Mouse (Mus musculus) heart, embryonic 11.5 days (tissue): ENCODE data around the gene Shank1. TPM values are rescaled to one million over a fixed set of nuclear protein-coding genes. Genes with fewer than 3 reads are reported as not detected.

Source experiments
- ATAC-seq: fragments of 200-750 bp; cut with Nextera tagmentation; replicated peaks from 2 replicates; pipeline ENCODE4 v1.8.0; 2017; ENCODE audit warnings: moderate library complexity; ENCODE audit not compliant: insufficient number of reproducible peaks, low FRiP score, low TSS enrichment
- H3K27ac ChIP-seq: fragments of 300-500 bp; sonication (generic); 2 replicates; pipeline ENCODE4 v1.5.1; 2014; ENCODE audit warnings: mild to moderate bottlenecking, low read depth, low read length
- H3K27me3 ChIP-seq: fragments of 300-500 bp; sonication (generic); 2 replicates; pipeline ENCODE4 v1.6.1; 2014; ENCODE audit warnings: mild to moderate bottlenecking, low read length, mixed read lengths; ENCODE audit not compliant: control insufficient read depth, insufficient read depth
- H3K36me3 ChIP-seq: fragments of 300-500 bp; sonication (generic); 2 replicates; pipeline ENCODE4 v1.6.1; 2014; ENCODE audit warnings: mild to moderate bottlenecking, low read length, moderate library complexity, mixed read lengths; ENCODE audit not compliant: control insufficient read depth, insufficient read depth
- H3K4me1 ChIP-seq: fragments of 300-500 bp; sonication (generic); 2 replicates; pipeline ENCODE4 v1.6.1; 2014; ENCODE audit warnings: low read length; ENCODE audit not compliant: control insufficient read depth, insufficient read depth
- H3K4me2 ChIP-seq: fragments of 300-500 bp; sonication (generic); 2 replicates; pipeline ENCODE4 v1.6.1; 2014; ENCODE audit warnings: mild to moderate bottlenecking, moderate library complexity
- H3K4me3 ChIP-seq: fragments of 300-500 bp; sonication (generic); 2 replicates; pipeline ENCODE4 v1.5.1; 2014; ENCODE audit warnings: low read depth, low read length
- H3K9ac ChIP-seq: fragments of 300-500 bp; sonication (generic); 2 replicates; pipeline ENCODE4 v1.6.1; 2014; ENCODE audit warnings: mild to moderate bottlenecking, low read depth, low read length, moderate library complexity
- H3K9me3 ChIP-seq: fragments of 300-500 bp; sonication (generic); replicated peaks from 2 replicates; pipeline ENCODE4 v1.6.1; 2016; ENCODE audit warnings: low read length; ENCODE audit not compliant: control insufficient read depth
- WGBS: fragments of 180-500 bp; shearing (Covaris S2); extraction: QIAGEN DNeasy Blood & Tissue Kit; methylation state at CpG from one replicate; pipeline ENCODE4 v1.1.7; 2014; ENCODE audit not compliant: insufficient replicate concordance; 5-methylcytosine and 5-hydroxymethylcytosine counted together
- polyA plus RNA-seq: library from polyadenylated mRNA; unstranded; fragments of >200 nt; fragmentation: Nextera tagmentation; extraction: Ambion mirVana; gene quantifications from 2 replicates; pipeline ENCODE4 v1.2.1, GENCODE M21; 2014

Gene Shank1
- polyA plus RNA-seq, 1 experiment from 2014 or later: 1.3 TPM

DNA sequence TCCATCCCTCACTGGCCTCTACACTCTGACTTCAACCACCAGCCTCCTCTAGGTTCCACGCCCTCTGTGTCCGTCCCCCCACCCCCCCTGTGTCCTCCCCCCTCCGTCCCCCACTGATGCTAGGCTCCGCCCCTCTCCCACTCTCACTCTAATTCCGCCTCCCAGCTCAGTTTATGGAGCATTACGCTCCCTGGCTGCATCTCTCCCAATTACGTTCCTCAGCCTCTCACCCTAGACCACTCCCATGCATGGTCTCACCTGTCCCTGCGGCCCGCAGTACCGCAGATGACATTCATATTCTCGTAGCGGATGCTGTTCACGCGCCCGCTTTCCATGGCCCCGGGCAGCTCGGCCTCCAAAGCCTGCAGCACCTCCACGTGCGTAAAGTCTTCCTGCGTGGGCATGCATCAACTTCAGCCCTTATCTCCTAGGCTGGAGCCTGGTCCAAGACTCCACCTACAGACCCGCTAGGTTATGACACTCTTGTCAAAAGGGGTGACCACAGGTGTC is 50.8 kb downstream of the Shank1 start:
- no peak for ATAC-seq
- Histone ChIP-seq H3K9ac (no peak overlapping the region), H3K4me2 (peak overlapping the region; percentile 94), H3K4me3 (peak overlapping the region; percentile 59; the same call in 1 of the 2 replicates), H3K4me1 (peaks cover 17% of the 10 kb centered on the region), H3K27me3 (peaks cover 46% of the 10 kb centered on the region), H3K27ac (no peak overlapping the region), H3K9me3 (no peaks in the 10 kb centered on the region), H3K36me3 (no peaks in the 10 kb centered on the region)
- WGBS: 9% methylated on average over 21 of the region's 21 CpGs

DNA sequence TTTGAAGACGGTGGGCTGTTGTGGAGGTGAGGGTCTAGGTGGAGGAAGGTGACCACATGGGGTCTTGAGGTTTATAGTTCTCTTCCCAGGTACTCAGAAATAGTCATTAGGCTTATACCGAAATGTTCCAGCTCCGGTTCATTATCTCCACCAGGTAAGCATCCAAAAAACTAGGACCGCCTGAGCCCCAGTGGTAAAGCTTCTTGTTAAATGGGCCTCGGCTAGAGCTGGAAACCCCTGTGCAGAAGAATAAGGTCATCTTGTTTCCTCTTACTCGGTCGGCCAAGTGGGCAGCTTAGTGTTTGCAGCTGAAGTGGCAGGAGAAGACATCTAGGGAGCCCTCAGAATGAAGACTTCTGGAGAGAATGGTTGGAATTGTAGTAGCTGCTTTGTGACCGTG is 62.6 kb downstream of the Shank1 start:
- no peak for ATAC-seq
- H3K4me2 ChIP-seq: no peak overlapping the region
- H3K4me1 ChIP-seq: peaks cover 7% of the 10 kb centered on the region; the same call in 1 of the 2 replicates
- H3K4me3 ChIP-seq: no peak overlapping the region
- no peaks in the 10 kb centered on the region for H3K9me3 ChIP-seq
- no peaks in the 10 kb centered on the region for H3K36me3 ChIP-seq
- H3K27me3 ChIP-seq: no peaks in the 10 kb centered on the region
- H3K9ac ChIP-seq: no peak overlapping the region
- no peak overlapping the region for H3K27ac ChIP-seq
- WGBS: 89% methylated on average over 8 of the region's 8 CpGs

DNA sequence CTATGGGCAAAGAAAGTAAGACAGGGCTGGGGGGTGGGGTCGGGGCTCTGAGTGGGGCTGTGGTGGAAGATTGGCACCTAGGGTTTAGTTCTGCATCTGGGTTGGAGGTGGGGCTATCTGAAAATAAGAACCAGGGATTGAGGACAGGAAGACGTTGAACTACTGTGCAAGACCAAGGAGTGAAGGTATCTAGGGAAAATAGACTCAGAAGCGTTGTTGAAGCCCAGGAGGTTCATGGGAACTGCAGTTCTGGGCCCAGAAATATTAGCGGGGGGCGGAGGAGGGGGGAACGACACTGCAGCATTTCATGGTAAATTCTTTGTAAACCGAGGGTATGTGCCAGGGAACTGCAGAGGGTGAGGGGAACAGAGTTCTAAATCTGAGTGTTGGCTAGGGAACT is 63.4 kb downstream of the Shank1 start:
- Histone ChIP-seq H3K9ac (peak overlapping the region; percentile 56), H3K36me3 (no peaks in the 10 kb centered on the region), H3K4me1 (peaks cover 7% of the 10 kb centered on the region; the same call in 1 of the 2 replicates), H3K4me2 (peak overlapping the region; percentile 76), H3K9me3 (no peaks in the 10 kb centered on the region), H3K27me3 (no peaks in the 10 kb centered on the region), H3K27ac (no peak overlapping the region), H3K4me3 (peak overlapping the region; percentile 55)
- ATAC-seq: no peak
- 10% methylated on average over 7 of the region's 7 CpGs for WGBS

DNA sequence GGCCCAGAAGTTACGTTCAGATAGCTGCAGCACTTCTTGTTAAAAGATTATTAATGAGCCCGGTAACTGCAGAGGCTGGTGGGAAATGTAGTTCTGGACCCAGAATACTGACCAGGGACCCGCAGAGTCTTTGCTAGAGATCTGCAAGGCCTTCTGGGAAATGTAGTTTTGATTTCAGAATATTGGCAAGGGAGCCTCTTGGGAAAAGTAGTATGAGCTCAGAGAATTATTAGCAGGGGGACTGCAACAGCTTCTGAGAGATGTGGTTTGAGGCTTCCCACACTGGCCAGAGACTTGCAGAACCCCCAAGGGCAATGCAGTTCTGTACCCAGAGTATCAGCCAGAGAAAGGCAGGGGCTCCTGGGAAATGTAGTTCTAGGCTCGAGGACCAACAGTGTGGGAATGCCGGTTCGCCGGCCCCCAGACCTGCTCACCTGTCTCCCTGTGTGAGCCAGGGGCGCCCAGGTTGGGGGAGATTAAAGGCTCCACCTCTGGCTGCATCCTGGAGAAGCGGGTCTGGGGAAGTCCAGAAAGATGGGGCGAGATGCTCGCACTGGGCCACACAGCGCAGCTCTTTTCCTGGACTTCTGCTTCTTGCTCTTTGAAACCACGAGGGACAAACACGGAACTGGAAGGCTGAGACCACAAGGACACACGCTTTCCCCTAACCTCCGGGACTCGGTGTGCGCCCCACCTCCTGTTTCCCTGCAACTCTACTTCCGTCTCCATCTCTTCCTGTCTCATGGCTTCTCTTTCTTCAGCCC is 64.0 kb downstream of the Shank1 start:
- no peaks in the 10 kb centered on the region for H3K9me3 ChIP-seq
- peak overlapping the region; percentile 73 for H3K9ac ChIP-seq
- peaks cover 7% of the 10 kb centered on the region; the same call in 1 of the 2 replicates for H3K4me1 ChIP-seq
- no peaks in the 10 kb centered on the region for H3K27me3 ChIP-seq
- H3K4me2 ChIP-seq: peak overlapping the region; percentile 76
- peak; percentile 85 for ATAC-seq
- H3K27ac ChIP-seq: peak overlapping the region; percentile 46; the same call in 1 of the 2 replicates
- 1% methylated on average over 19 of the region's 19 CpGs for WGBS
- H3K36me3 ChIP-seq: no peaks in the 10 kb centered on the region
- H3K4me3 ChIP-seq: peak overlapping the region; percentile 55

DNA sequence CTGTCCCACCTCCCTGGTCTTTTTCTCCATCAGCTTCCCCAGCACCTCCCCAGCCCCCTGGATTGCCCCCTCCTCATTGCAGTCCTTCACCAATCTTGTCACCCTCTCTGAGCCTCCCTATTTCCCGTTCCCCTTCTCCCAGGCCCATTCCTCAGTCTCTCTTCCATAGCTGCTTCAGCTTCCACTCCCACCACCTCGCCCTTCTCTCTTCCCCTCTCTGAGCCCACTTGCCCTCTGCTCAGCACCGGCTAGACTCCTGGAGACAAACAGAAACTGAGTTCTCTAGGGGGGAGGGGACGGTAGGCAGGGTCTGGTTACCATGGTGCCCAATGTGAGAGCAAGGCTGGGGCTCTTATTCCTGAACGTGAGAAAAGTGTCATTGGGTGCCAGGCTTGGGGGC is 64.7 kb downstream of the Shank1 start:
- peaks cover 7% of the 10 kb centered on the region; the same call in 1 of the 2 replicates for H3K4me1 ChIP-seq
- H3K27ac ChIP-seq: no peak overlapping the region
- peak overlapping the region; percentile 73 for H3K9ac ChIP-seq
- no peaks in the 10 kb centered on the region for H3K9me3 ChIP-seq
- no peaks in the 10 kb centered on the region for H3K27me3 ChIP-seq
- no peaks in the 10 kb centered on the region for H3K36me3 ChIP-seq
- H3K4me2 ChIP-seq: peak overlapping the region; percentile 76
- peak overlapping the region; percentile 55 for H3K4me3 ChIP-seq
- no peak for ATAC-seq
- 6% methylated on average over 5 of the region's 5 CpGs for WGBS

DNA sequence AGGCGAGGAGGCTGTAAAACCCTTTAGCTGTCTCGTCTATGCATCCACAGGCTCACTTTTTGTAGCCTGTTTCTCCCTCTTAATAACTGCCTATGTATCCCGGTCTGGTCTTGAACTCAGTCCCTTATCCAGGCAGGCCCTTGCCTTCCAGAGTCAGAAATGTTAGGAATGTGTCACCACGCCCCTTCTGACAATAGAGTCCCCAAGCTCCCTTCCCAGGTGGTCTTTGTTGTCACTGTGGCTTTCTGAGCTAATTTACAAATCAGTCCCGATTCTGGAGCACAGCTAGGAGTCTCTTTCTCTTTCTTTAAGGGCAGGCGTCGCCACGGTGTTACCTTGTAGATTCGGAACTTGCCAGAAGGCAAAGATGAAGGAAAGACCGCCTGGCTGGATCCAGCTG is 65.2 kb downstream of the Shank1 start:
- ATAC-seq: no peak
- no peak overlapping the region for H3K27ac ChIP-seq
- H3K36me3 ChIP-seq: no peaks in the 10 kb centered on the region
- peaks cover 7% of the 10 kb centered on the region; the same call in 1 of the 2 replicates for H3K4me1 ChIP-seq
- no peaks in the 10 kb centered on the region for H3K9me3 ChIP-seq
- H3K4me3 ChIP-seq: peak overlapping the region; percentile 55; the same call in 1 of the 2 replicates
- H3K4me2 ChIP-seq: peak overlapping the region; percentile 76
- H3K9ac ChIP-seq: no peak overlapping the region
- 10% methylated on average over 10 of the region's 10 CpGs for WGBS
- no peaks in the 10 kb centered on the region for H3K27me3 ChIP-seq

DNA sequence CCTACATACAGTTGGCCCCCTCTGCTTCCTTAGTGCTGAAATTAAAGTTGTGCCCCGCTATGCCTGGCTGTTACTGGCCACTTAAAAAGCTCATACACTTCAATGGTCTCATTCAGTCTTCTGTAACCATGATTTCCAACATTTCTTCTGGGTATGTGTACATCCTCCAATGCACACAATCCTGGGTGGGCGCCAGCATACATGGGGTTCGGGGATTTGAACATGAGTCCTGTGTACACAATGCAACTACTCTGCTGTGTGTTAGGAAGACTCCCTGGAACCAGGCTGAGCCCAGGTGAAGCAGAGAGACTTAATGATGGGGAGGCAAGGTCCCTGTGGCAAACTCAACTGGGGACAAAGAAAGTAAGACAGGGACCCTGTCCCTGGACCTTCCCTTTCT is 65.7 kb downstream of the Shank1 start:
- WGBS: 57% methylated on average over 3 of the region's 3 CpGs
- Histone ChIP-seq H3K27ac (no peak overlapping the region), H3K9me3 (no peaks in the 10 kb centered on the region), H3K4me1 (peaks cover 7% of the 10 kb centered on the region; the same call in 1 of the 2 replicates), H3K9ac (no peak overlapping the region), H3K36me3 (no peaks in the 10 kb centered on the region), H3K4me2 (no peak overlapping the region), H3K27me3 (no peaks in the 10 kb centered on the region), H3K4me3 (no peak overlapping the region)
- no peak for ATAC-seq

DNA sequence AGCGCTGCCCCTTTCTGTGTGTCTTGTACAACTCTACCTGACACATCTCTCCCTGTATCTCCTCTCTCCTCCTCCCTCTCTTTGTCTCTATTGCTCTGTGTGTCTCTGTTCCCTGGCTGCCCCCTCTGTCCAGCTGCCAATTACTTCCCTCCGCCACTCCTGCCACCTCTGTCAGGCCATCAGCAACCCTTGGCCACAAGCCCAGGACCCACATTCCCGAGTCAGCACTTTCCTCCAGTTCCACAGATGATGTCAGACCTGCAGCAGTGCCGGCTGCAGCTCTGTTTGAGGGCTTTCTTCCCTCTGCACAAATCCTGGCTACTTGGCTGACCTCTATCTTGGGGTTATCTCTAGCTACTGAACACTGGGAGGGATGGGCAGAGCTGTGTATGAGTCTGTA is 68.2 kb downstream of the Shank1 start:
- no peak overlapping the region for H3K4me3 ChIP-seq
- H3K4me2 ChIP-seq: no peak overlapping the region
- H3K27ac ChIP-seq: no peak overlapping the region
- peaks cover 7% of the 10 kb centered on the region; the same call in 1 of the 2 replicates for H3K4me1 ChIP-seq
- 30% methylated on average over 4 of the region's 4 CpGs for WGBS
- H3K36me3 ChIP-seq: no peaks in the 10 kb centered on the region
- ATAC-seq: no peak; the same call in 1 of the 2 replicates
- H3K9me3 ChIP-seq: no peaks in the 10 kb centered on the region
- no peak overlapping the region for H3K9ac ChIP-seq
- peaks cover 8% of the 10 kb centered on the region for H3K27me3 ChIP-seq
